Mouse (Mus musculus) brain, adult 2 months (tissue): ENCODE measurements at regions not wholly inside any gene's neighbourhood (a gene's known extent, or its start where the extent isn't known, plus 50 kb on each side); places are given as distances from the start of the nearest gene placed in this dataset.

ENCODE experiments used
- DNase-seq: peaks from one replicate; pipeline ENCODE4 v3.0.0; 2011; ENCODE audit warnings: low read depth, low spot score

DNA sequence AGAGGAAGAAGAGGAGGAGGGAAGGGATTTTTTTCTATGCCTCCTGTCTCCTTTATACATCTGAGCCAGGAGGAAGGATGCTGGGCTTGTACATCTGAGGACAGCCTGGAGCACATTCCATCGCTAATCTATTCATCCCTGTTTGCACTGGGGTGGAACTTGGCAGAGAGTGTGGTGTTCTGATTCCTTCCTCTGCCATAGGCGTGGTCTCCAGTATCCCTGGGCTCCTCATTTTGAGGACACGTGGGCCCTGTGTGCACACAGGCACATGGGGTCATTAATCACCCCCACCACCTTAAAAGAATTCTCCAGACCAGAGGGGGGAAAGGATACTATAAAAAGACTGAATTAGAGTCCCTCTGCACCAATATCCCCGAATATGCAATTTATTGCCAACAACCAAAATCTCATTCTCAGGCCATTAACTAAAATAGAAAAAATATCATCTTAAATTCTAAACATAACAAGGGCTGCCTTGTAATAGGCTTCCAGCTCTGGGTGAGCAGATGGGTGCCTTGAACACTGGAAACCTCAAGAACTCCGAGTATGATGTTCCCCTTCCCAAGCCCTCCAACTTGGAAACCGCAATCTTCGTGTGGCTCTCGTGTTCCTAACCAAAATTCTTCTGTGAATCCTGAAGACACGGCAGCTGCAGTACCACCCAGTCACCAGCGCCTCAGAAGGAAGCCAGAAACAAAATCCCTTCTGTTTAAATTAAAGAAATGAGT, 254.7 kb downstream of the Cxcl12 start:
- DNase-seq = no peak

GRCm38 (mm10) chr6:117426363-117426762, 258.0 kb downstream of the Cxcl12 start:
- DNase-seq = no peak

- DNase-seq = no peak
Observed at GRCm38 (mm10) chr6:117427351-117428142, 259.2 kb downstream of the Cxcl12 start.

DNA sequence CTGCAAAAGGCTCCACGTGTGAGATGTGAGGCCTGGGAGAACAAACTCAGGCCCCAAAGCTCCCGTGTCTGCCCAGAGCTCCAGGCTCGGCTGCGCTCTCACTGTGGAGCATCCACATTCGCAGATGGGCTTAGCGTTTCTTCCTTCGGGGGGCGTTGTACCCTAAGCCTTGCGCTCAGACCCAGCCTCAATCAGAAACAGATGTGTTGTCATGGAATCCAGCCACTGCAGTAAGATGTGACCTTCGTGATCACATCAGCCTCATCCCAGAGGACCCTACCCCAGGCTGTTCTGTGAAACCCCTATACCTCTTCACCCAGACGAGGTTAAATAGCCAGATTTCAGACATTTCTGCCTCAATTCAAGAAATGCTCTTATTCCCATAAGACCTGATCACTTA, 260.1 kb downstream of the Cxcl12 start:
- DNase-seq = no peak

- DNase-seq = peak; percentile 89
Observed at GRCm38 (mm10) chr6:117430876-117431781, 262.8 kb downstream of the Cxcl12 start.

DNA sequence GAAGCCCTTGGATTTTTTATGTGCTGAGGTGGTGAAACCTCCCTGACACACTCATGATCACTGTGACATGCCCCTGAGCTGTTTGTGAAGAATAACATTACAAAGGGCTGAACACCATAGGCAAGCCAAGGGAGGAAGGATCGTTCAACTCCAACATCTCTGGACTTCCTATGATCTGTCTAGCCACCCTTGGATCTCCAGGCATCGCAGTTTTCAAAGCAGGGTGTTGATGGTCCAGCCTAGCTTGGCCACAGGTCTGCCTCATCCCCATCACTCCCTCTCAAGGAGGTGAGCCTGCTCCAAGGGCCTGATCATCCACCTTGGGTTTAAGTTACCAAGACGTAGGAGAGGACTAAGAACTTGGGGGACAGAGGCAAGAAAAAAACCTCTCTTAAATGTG, 268.5 kb downstream of the Cxcl12 start:
- no peak for DNase-seq

DNA sequence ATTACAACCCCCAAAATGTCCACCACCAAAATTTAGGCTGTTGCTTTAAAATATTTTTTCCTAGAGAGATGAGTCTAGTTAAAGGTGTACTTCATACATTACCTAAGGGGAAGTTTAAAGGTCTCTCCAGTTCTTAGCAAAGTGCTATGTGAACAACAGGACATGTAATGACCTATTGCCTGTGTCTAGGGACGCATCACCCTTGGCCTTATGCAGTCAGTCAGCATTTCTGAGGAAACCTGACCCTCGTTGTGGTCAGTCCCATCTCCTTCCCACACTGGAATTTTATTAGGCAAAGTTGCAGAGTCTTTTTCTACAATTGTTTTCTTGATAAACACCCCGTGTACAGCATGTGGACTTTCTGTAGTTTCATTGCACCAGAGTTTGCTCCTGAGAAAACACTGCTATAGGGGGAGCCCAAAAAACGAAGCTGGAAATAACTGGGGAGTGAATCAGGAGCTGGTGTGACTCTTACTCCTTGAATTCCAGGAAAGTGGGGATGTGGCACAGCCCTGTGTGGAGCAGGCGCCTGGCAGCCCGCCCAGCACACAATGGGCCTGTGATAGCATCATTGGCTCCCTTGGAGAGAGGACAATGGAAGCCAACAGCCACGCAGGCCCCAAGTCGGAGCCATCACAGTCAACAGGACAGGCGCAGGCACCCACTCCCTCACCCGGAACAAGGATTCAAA, 269.2 kb downstream of the Cxcl12 start:
- DNase-seq = peak; percentile 36

DNA sequence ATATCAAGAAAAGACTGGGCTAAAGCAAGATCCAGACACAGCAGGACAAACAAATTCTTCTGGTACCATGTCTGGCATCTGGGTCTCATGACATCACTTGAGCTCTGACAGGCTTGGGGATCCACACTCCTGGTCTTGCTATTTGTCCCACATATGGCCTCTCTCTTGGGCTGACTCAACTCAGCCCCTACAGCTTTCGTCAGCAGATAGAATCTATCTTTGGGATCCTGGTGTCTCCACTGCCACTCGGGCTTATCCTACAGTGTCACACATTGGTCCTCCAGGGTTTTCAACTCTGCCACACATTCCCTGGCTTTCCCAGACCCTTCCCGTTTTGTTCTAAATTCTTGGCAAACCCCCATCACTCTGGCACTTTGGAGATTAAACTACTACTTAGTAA, 280.3 kb downstream of the Cxcl12 start:
- DNase-seq = no peak

DNA sequence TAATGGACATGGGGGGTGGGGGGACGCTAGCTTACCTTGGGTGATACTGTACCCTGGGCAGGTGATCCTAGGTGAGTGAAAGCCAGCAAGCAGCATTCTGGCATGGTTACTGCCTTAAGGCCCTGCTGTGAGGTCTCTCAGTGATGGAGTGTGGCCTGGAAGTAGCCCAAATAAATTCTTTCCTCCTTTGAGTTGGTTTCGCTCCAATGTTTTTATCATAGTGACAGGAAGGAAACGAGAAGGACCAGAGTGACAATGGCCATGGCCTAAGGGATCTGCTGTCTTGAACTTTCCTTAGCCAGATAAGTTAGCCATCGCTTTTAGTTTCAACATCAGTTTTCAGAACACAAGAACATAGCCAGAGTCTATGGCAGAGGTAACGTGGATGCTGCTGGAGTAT, 282.7 kb downstream of the Cxcl12 start:
- no peak for DNase-seq

DNA sequence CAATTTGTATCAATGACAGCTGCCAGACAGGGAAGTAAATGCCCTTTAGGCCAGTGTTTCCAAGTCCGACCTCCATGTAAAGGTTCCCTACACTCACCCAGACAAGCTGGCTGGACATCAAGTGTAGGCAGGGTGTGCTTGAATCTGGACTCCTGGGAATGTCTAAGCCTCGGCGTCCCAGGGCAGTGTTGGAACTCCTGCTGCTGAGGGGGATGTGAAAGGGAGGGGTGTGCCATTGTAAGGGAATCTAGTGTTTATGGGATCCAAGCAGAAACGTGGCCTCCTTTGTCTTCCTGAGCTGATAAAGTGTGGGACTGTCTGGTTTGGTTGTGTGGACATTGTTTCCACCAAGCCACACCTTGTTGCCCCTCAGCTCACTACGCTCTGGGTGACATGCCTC, 291.9 kb downstream of the Cxcl12 start:
- no peak for DNase-seq

- no peak for DNase-seq
Observed at GRCm38 (mm10) chr6:117465165-117465564, 296.8 kb downstream of the Cxcl12 start.

- no peak for DNase-seq
Observed at GRCm38 (mm10) chr6:117465606-117466174, 297.4 kb downstream of the Cxcl12 start.

DNA sequence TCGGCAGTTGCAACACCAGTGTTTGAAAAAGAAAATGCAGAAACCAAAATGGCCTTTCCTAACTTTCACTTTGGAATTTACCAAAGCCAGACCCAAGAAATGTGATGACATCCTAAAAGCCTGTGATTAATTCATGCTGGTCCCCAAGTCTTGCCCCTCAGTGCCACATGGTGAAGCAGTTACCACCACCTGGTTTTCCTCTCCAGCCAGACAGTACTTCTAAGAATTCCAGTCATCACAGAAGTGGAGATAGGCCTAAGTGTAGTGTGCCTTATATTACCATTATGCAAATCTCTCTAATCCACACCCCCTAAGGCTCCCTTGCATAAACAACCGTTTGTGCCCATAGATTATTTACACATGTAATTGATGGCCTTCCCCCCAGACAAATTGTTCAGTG, 311.0 kb downstream of the Cxcl12 start:
- no peak for DNase-seq

- no peak for DNase-seq
Observed at GRCm38 (mm10) chr6:117480396-117480795, 312.1 kb downstream of the Cxcl12 start.

- no peak for DNase-seq
Observed at GRCm38 (mm10) chr6:117489161-117489560, 320.8 kb downstream of the Cxcl12 start.

GRCm38 (mm10) chr6:117489761-117490396, 321.5 kb downstream of the Cxcl12 start:
- DNase-seq = no peak

GRCm38 (mm10) chr6:117494971-117495370, 326.6 kb downstream of the Cxcl12 start:
- no peak for DNase-seq

DNA sequence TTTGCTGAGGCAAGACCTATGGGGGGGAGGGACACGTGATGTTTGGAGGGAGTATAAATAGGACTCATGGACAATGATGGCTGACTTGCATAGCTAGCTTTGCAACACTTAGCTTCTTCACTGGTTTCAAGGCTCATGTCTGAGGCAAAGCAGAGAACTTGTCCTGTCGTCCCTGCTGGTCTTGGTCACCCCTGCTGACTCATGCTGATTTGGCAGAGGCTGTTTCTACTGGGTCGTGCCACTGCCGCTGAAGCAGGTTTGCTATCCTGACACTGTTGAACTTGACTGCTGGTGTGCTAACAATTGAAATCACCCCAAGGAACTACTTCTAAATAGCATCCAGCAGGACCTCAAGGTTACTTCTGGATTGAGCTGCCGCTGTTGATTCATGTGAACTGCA, 329.0 kb downstream of the Cxcl12 start:
- DNase-seq = peak; percentile 3

DNA sequence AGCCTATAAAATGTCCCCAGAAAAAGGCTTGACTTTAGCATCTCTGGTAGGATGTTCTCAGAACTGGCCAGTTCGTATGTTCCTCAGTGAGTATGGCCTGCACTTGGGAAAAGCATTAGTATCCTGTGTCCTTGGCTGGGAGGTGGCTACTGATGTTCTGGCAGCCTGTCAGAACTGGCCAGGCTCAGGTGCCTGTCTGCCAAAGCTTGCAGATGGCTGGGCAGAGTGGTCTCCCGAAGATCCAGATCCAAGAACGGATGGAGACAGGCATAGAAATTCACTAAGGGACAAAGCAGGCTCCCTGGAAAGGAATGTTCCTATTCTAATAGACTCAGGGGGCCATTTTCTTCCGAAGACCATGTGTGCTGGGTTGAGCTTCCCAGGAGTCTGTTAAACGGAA, 329.6 kb downstream of the Cxcl12 start:
- DNase-seq = no peak

DNA sequence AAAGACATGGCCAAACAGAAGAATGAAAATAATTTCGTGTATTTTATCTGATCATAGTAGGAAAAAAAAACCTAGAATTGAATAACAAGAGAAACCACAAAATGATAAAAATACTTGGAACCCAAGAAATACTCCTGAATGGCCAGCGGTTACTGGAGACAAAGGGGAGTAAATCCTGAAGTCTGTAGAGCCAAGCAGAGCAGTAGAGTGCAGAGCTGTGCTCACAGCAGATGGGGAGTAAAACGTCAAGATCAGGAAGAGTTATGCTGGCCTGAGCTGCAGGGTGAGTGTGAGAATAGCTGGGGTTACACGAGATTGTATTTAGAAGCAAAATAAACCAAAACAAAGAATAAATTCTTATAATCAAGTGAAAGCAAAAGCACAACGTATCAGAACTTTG, 334.0 kb downstream of the Cxcl12 start:
- no peak for DNase-seq

DNA sequence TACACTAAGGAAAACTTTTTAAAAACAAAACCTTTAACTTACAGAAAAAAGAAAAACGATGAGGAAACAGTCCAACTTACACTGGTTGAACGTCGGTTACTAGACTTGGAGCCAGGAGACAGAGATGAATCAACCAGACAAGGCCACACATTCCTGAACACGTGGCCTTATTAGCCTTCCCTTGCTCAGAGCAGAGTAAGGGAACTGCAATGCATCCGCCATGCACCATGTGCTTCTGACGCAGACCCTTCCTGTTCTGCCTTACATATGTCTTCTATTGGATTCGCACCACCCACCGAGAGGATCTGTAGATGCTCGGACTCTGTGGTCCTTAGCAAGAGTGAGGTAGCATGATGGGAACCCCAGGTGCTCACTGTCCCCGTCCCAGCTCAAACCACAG, 336.2 kb upstream of the Zfp637 start:
- DNase-seq = no peak
